Mouse (Mus musculus): ENCODE data around the gene Dcun1d5. TPM values are rescaled to one million over a fixed set of nuclear protein-coding genes. Genes with fewer than 3 reads are reported as not detected.
A peak's percentile ranks its signal among the peaks of the same experiment; 100 is the strongest.

Dcun1d5 gene
- polyA plus RNA-seq (2012; ENCODE audit: insufficient read depth, insufficient read length, low replicate concordance, missing spikeins), result not detected in 2 replicates

DNA sequence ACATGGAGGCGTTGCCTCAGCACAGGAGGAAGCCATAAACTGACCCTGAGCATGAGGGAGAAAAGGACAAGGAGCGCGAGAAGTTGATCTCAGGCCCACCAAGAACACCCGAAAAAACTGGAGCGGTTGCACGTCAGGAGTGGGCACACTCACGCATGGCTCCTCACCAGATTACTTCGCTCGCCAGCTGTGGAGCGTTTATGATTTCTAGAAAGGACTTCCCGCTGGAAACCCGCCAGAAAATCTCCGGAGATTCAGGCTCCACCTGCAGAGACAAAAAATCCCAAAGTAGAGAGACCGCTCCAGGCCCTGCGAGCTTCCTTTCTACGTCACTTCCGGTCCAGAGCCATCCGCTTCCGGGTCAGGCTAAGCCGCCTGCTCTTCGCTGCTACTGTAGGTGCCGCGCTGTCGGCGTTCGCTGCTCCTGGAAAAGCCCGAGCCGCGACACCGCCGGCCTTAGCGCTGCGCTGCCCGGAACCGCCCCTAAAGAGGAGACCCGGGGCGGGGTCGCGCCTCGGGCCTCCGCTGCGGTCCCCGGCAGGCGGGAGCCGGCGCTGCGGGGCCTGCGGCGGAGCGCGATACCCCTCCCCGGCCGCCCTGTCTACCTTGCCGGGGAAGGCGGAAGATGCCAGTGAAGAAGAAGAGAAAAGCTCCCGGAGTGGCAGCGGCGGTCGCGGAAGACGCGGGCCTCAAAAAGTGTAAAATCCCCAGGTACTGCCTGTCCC is at the start of gene Dcun1d5, which contains the start of gene Dync2h1:
TSS of gene Dcun1d5 (plus strand) at position 349 of the 725 bp plus-strand sequence.
TSS of gene Dync2h1 (minus strand) at position 275 of the 725 bp plus-strand sequence.
- TF ChIP-seq CTCF (IDR thresholded peaks at IDR 0.05; ENCODE audit: insufficient read depth, low read depth, low read length), result no peak
- TF ChIP-seq POLR2A (IDR thresholded peaks at IDR 0.05; ENCODE audit: insufficient read depth, low read depth, low read length), result peak; percentile 87; the same call in 1 of the 2 replicates
- H3K27ac ChIP-seq (ENCODE audit: insufficient read depth, low read depth, low read length), result peak within 1 kb of the TSS; percentile 49; the same call in 1 of the 2 replicates
- H3K4me3 ChIP-seq (ENCODE audit: insufficient read depth, low read depth, low read length), result peak within 1 kb of the TSS; percentile 91
- under 1% methylated on average over 62 of the region's 62 CpGs for WGBS
- H3K4me1 ChIP-seq (ENCODE audit: control insufficient read depth, insufficient read depth, low read length), result no peaks in the 10 kb centered on the region

DNA sequence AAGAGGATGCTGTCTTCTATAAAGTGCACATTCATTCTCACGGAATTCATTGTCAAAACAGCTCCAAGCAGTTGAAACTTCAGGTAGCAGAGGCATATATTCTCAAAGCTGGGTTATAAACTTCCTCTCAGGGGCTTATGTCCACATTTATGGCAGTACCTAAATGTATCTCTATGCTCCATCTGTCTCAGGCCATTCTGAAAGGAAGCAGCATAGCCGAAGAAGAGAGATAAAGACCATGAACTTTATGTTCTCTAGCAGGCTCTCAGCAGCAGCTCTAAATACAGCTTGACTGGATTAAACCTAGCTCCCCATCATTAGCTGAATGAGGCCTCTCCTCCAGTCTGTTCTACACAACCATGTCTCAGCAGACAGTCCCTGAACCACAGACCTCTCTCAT is 29.9 kb upstream of the Dcun1d5 start:
- 95% methylated on average over 2 of the region's 2 CpGs for WGBS
- no peak overlapping the region for H3K4me3 ChIP-seq (ENCODE audit: insufficient read depth, low read depth, low read length)
- TF ChIP-seq POLR2A (IDR thresholded peaks at IDR 0.05; ENCODE audit: insufficient read depth, low read depth, low read length) (no peak), CTCF (IDR thresholded peaks at IDR 0.05; ENCODE audit: insufficient read depth, low read depth, low read length) (no peak)
- H3K4me1 ChIP-seq (ENCODE audit: control insufficient read depth, insufficient read depth, low read length), result no peaks in the 10 kb centered on the region
- H3K27ac ChIP-seq (ENCODE audit: insufficient read depth, low read depth, low read length), result no peak overlapping the region

DNA sequence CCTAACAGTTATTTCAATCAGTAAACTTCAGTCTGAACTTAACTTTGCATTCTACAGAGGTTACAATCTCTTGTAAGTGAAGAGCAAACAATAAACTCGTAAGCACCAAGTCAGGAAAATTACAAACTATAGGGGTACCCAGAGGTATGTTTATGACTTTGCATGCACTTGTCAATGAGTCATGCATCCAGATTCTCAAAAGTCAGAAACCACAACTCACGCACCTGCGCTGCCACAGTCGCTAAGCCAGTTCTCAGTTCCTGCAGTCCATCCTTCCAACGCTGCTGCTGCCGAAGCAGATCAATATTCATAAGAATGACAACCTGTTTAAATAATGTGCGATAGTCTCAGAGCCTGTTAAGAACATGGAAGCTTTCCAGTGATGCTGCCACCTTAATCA is 25.7 kb upstream of the Dcun1d5 start:
- no peak overlapping the region for H3K27ac ChIP-seq (ENCODE audit: insufficient read depth, low read depth, low read length)
- TF ChIP-seq CTCF (IDR thresholded peaks at IDR 0.05; ENCODE audit: insufficient read depth, low read depth, low read length) (no peak), POLR2A (IDR thresholded peaks at IDR 0.05; ENCODE audit: insufficient read depth, low read depth, low read length) (no peak)
- H3K4me1 ChIP-seq (ENCODE audit: control insufficient read depth, insufficient read depth, low read length), result no peaks in the 10 kb centered on the region
- WGBS, result 97% methylated on average over 7 of the region's 7 CpGs
- no peak overlapping the region for H3K4me3 ChIP-seq (ENCODE audit: insufficient read depth, low read depth, low read length)

DNA sequence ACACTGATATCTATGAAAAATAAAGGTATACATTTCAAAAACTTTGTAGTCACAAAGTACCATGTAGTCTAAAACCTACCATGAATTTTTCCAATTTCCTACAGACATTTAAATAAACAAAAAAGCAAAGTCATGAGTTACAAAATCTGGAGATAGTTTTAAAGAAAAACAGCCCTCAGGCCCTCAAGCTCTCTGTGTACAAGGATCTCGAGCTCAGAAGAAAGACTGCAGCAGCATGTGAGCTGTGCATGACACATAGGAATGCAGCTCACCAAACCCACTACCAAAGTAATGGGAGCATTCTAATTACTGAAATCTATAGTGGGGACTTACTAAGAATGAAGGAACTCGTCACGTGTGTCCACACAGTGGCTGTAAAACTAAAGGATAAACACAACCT is 24.6 kb upstream of the Dcun1d5 start:
- Histone ChIP-seq H3K27ac (ENCODE audit: insufficient read depth, low read depth, low read length) (no peak overlapping the region), H3K4me1 (ENCODE audit: control insufficient read depth, insufficient read depth, low read length) (no peaks in the 10 kb centered on the region), H3K4me3 (ENCODE audit: insufficient read depth, low read depth, low read length) (no peak overlapping the region)
- no peak for TF ChIP-seq CTCF (IDR thresholded peaks at IDR 0.05; ENCODE audit: insufficient read depth, low read depth, low read length)
- TF ChIP-seq POLR2A (IDR thresholded peaks at IDR 0.05; ENCODE audit: insufficient read depth, low read depth, low read length), result no peak
- WGBS, result 73% methylated on average over 3 of the region's 3 CpGs

DNA sequence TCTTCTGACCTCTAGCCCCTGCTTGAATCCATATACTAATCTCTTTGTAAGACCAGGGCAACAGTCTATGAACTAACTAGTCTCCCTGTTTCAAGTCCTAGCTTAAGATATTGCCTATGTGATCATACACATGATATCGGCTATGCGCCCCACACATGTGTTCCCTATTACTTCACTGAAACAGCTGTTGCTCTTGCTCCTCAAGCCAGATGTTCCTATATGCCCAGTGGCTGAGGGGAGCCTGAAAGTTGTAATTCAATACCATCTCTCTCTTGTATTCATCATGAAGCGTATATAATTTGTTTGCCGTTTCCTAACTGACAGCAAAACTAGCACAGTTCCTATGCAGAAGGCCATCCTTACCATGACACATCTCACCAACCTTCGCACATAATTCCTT is 23.6 kb upstream of the Dcun1d5 start:
- Histone ChIP-seq H3K4me1 (ENCODE audit: control insufficient read depth, insufficient read depth, low read length) (no peaks in the 10 kb centered on the region), H3K4me3 (ENCODE audit: insufficient read depth, low read depth, low read length) (no peak overlapping the region), H3K27ac (ENCODE audit: insufficient read depth, low read depth, low read length) (no peak overlapping the region)
- no peak for TF ChIP-seq CTCF (IDR thresholded peaks at IDR 0.05; ENCODE audit: insufficient read depth, low read depth, low read length)
- no peak for TF ChIP-seq POLR2A (IDR thresholded peaks at IDR 0.05; ENCODE audit: insufficient read depth, low read depth, low read length)
- 93% methylated on average over 5 of the region's 5 CpGs for WGBS

DNA sequence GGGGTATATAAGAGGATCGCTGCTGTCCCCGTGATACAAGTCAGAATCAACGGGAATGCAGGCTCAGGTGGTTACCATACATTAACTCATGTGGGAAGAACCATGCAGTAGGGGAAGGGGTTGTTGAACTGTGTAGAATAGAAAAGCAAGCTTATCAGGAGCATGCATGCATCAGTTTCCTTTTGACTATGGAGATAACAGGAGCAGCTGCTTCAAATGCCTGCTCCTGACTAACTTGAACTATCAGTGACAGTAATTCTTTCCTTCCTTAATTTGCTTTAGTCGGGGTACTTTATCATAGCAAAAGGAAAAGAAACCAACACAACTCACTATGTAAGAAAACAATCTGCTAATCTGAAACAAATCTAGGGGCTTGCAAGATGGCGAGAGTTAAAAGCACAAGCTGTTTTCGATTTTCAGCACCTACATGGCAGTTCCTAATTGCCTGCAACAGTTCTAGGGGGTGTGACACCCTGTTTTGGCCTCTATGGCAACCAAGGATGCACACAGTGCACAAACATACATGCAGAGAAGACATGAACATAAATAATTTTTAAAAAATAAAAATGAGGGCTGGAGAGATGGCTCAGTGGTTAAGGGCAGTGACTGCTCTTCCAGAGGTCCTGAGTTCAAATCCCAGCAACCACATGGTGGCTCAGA is 16.9 kb upstream of the Dcun1d5 start:
- Histone ChIP-seq H3K4me3 (ENCODE audit: insufficient read depth, low read depth, low read length) (no peak overlapping the region), H3K27ac (ENCODE audit: insufficient read depth, low read depth, low read length) (no peak overlapping the region), H3K4me1 (ENCODE audit: control insufficient read depth, insufficient read depth, low read length) (no peaks in the 10 kb centered on the region)
- TF ChIP-seq CTCF (IDR thresholded peaks at IDR 0.05; ENCODE audit: insufficient read depth, low read depth, low read length), result no peak
- TF ChIP-seq POLR2A (IDR thresholded peaks at IDR 0.05; ENCODE audit: insufficient read depth, low read depth, low read length), result no peak
- WGBS, result 92% methylated on average over 6 of the region's 6 CpGs

DNA sequence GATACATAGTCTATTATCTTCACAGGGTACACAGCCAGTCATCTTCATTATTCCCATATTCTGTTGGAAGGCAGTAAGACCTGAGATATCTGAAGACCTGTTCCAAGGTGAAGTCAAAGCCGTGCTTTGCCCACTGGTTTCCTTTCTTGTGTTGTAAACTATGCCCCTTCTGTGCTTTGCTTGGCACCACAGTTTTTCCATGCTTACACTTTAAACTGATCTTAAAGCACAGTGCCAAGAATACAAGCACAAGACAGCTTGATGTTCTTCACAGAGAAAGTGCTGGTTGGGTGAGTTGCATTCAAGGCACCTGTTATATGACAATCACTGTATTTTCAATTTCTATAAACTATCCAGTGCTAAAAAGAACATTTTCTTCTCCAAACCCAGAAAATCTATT is 10.6 kb upstream of the Dcun1d5 start:
- Histone ChIP-seq H3K27ac (ENCODE audit: insufficient read depth, low read depth, low read length) (no peak overlapping the region), H3K4me1 (ENCODE audit: control insufficient read depth, insufficient read depth, low read length) (no peaks in the 10 kb centered on the region), H3K4me3 (ENCODE audit: insufficient read depth, low read depth, low read length) (no peak overlapping the region)
- no peak for TF ChIP-seq POLR2A (IDR thresholded peaks at IDR 0.05; ENCODE audit: insufficient read depth, low read depth, low read length)
- TF ChIP-seq CTCF (IDR thresholded peaks at IDR 0.05; ENCODE audit: insufficient read depth, low read depth, low read length), result no peak
- WGBS, result 100% methylated on average over 1 of the region's 1 CpGs

DNA sequence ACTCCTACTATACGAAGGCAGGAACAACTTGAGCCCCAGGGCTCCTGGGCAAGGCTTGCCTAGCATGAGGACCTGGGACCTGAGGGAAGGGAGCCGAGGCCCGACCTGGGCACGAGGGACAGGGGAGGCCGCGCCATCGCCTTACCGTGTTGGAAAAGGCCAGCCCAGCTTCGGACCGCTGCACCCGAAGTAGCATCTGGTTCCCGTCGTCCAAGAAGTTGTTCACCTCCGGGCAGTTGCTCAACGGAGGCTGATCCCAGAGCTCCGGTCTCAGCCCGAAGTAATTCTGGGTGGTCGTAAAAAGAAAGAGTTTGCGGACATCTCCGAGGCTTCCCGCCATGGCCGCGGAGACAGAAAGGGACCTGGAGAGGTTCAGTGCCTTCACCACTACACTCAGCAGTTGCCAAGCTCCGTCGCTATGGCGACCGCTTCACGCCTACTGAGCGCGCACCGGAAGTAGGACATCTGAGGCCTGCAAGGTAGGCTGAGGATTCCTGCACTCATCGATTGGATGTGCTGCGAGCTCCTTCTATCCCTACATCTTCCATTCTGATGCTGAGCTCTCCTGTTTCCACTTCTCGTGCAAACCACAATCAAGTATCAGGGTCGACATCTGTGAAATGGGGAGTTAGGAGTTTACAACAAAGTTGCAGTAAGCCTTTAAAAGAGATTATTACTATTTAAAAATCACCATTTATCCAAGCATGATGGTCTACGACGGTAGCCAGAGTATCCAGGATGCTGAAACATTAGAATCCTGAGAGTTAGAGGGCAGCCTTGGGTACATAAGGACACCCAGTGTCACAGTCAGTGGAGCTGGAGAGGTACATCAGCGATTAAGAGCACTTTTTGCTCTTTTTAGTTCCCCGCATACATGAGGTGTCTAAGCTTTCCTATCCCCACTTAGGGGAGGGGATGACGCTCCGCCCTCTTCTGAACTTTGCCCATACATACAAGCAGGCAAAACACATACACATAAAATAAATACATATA is 7.4 kb upstream of the Dcun1d5 start:
- H3K27ac ChIP-seq (ENCODE audit: insufficient read depth, low read depth, low read length), result no peak overlapping the region
- peak overlapping the region; percentile 87 for H3K4me3 ChIP-seq (ENCODE audit: insufficient read depth, low read depth, low read length)
- 0 out of 2 replicates have a peak, but pooled peaks have one; percentile 39 for TF ChIP-seq POLR2A (IDR thresholded peaks at IDR 0.05; ENCODE audit: insufficient read depth, low read depth, low read length)
- TF ChIP-seq CTCF (IDR thresholded peaks at IDR 0.05; ENCODE audit: insufficient read depth, low read depth, low read length), result 0 out of 2 replicates have a peak, but pooled peaks have one; percentile 18
- no peaks in the 10 kb centered on the region for H3K4me1 ChIP-seq (ENCODE audit: control insufficient read depth, insufficient read depth, low read length)
- 9% methylated on average over 41 of the region's 41 CpGs for WGBS
